Mouse (Mus musculus) intestine, embryonic 16.5 days (tissue): Measurements from ENCODE around the gene Ptger1. TPM values are rescaled to one million over a fixed set of nuclear protein-coding genes. Genes with fewer than 3 reads are reported as not detected.
A peak's percentile ranks its signal among the peaks of the same experiment; 100 is the strongest.

Source experiments
- ATAC-seq: fragments of 200-750 bp; cut with Nextera tagmentation; 2 replicates; pipeline ENCODE4 v1.8.0; 2017; ENCODE audit warnings: moderate TSS enrichment, moderate library complexity
- H3K27ac ChIP-seq: fragments of 300-500 bp; sonication (generic); 2 replicates; pipeline ENCODE4 v1.5.1; 2014; ENCODE audit warnings: mild to moderate bottlenecking, low read length
- H3K27me3 ChIP-seq: fragments of 300-500 bp; sonication (generic); replicated peaks from 2 replicates; pipeline ENCODE4 v1.6.1; 2014; ENCODE audit warnings: low read length, control low read depth, mixed read lengths; ENCODE audit not compliant: control insufficient read depth, insufficient read depth
- H3K36me3 ChIP-seq: fragments of 300-500 bp; sonication (generic); 2 replicates; pipeline ENCODE4 v1.6.1; 2014; ENCODE audit warnings: low read length, control low read depth; ENCODE audit not compliant: control insufficient read depth, insufficient read depth
- H3K4me1 ChIP-seq: fragments of 300-500 bp; sonication (generic); 2 replicates; pipeline ENCODE4 v1.6.1; 2014; ENCODE audit warnings: low read length, control low read depth, mixed read lengths; ENCODE audit not compliant: control insufficient read depth, insufficient read depth
- H3K4me2 ChIP-seq: fragments of 300-500 bp; sonication (generic); 2 replicates; pipeline ENCODE4 v1.6.1; 2014; ENCODE audit warnings: low read depth, low read length, control low read depth
- H3K4me3 ChIP-seq: fragments of 300-500 bp; sonication (generic); 2 replicates; pipeline ENCODE4 v1.5.1; 2014; ENCODE audit warnings: mild to moderate bottlenecking, low read length
- H3K9ac ChIP-seq: fragments of 300-500 bp; sonication (generic); 2 replicates; pipeline ENCODE4 v1.6.1; 2014; ENCODE audit warnings: low read depth, low read length
- H3K9me3 ChIP-seq: fragments of 300-500 bp; sonication (generic); 2 replicates; pipeline ENCODE4 v1.6.1; 2016; ENCODE audit warnings: low read length, control low read depth; ENCODE audit not compliant: control insufficient read depth
- WGBS: fragments of 180-500 bp; shearing (Covaris S2); extraction: QIAGEN DNeasy Blood & Tissue Kit; methylation state at CpG from one replicate; pipeline ENCODE4 v1.1.7; 2014; 5-methylcytosine and 5-hydroxymethylcytosine counted together
- polyA plus RNA-seq: library from polyadenylated mRNA; unstranded; fragments of >200 nt; fragmentation: Nextera tagmentation; extraction: Ambion mirVana; gene quantifications from 2 replicates; pipeline ENCODE4 v1.2.1, GENCODE M21; 2015

Gene Ptger1
- polyA plus RNA-seq, 1 experiment from 2014 or later = 1.2 TPM

GRCm38 (mm10) chr8:83625676-83626299 is 40.7 kb upstream of the Ptger1 start:
- Histone ChIP-seq H3K36me3 (no peaks in the 10 kb centered on the region), H3K4me2 (no peak overlapping the region), H3K9ac (no peak overlapping the region), H3K9me3 (no peaks in the 10 kb centered on the region), H3K27me3 (no peaks in the 10 kb centered on the region), H3K27ac (no peak overlapping the region), H3K4me1 (peaks cover 2% of the 10 kb centered on the region; the same call in 1 of the 2 replicates), H3K4me3 (no peak overlapping the region)
- 88% methylated on average over 6 of the region's 6 CpGs for whole genome bisulfite sequencing
- no peak for ATAC-seq

DNA sequence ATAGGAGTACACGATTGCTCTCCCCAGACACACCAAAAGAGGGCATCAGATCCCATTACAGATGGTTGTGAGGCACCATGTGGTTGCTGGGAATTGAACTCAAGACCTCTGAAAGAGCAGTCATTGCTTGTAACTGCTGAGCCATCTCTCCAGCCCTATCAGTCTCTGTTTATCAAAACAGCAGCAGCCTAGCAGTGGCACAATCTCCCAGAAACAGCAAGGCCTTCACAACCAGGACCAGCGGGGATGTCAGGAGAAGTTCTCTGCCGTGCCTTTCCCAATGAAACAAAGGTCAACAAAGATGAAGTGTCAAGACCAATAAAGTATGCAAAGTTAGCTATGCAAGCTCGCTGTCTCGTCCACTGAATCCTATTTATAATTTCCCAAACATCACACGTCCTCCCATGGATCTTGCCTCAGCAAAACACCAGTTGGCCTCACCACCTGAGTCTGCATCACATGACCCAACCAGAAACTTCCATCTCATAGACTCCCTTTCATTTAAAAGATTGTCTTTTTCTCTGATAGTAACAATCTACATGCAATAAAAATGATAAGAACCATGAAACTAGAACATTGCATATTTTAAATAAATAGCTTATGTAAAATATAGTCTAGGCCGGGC is 34.3 kb upstream of the Ptger1 start:
- H3K36me3 ChIP-seq = no peaks in the 10 kb centered on the region
- H3K4me2 ChIP-seq = no peak overlapping the region
- H3K27ac ChIP-seq = no peak overlapping the region
- no peak for ATAC-seq
- no peak overlapping the region for H3K4me3 ChIP-seq
- H3K4me1 ChIP-seq = no peaks in the 10 kb centered on the region
- no peak overlapping the region for H3K9ac ChIP-seq
- H3K9me3 ChIP-seq = 0 out of 2 replicates have a peak, but pooled peaks cover 4% of the 10 kb centered on the region
- no peaks in the 10 kb centered on the region for H3K27me3 ChIP-seq
- WGBS = 75% methylated on average over 7 of the region's 7 CpGs

DNA sequence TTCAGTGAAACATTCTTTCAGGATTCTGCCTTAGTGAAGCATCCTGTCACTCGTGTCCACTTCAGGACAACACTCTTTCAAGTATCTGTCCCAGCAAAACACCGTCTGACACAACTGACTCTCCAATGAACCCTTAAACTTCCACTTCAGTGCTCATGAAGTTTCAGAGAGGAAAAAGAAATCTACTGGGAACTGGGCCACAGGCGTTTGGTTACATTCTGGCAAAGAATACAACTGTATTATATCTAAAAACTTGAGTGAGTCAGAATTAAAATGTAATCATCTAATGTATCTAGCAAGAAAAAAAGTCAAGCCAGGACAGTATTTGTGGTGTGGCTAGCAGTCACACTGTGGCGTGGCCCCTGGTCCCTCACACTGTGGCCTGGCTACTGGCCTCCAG is 27.6 kb upstream of the Ptger1 start:
- H3K36me3 ChIP-seq = no peaks in the 10 kb centered on the region
- 75% methylated on average over 4 of the region's 4 CpGs for WGBS
- no peak overlapping the region for H3K27ac ChIP-seq
- no peak overlapping the region for H3K4me3 ChIP-seq
- no peak overlapping the region for H3K4me2 ChIP-seq
- H3K4me1 ChIP-seq = no peaks in the 10 kb centered on the region; the same call in 1 of the 2 replicates
- no peak overlapping the region for H3K9ac ChIP-seq
- no peak for ATAC-seq
- 0 out of 2 replicates have a peak, but pooled peaks cover 4% of the 10 kb centered on the region for H3K9me3 ChIP-seq
- no peaks in the 10 kb centered on the region for H3K27me3 ChIP-seq

DNA sequence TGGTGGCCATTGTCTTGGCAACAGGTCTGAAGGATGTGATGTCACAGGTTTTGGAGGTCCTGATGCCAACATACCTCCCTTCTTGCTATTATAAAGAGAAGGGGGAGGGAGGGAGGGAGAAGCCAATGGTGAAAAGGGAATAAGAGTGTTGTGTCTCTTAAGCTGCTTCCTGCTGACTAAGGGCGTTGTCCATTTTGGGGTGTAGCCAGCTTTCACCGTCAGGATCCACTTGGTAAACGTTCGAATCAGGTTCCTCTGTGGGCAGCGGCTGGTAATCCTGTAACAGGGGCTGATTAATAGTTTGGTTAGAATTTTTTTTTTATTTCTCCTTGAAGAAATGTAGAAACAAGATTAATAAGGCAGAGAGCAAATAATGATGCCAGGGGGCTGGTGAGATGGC is 26.8 kb upstream of the Ptger1 start:
- no peaks in the 10 kb centered on the region for H3K27me3 ChIP-seq
- no peak overlapping the region for H3K4me2 ChIP-seq
- no peak overlapping the region for H3K4me3 ChIP-seq
- no peak overlapping the region for H3K9ac ChIP-seq
- H3K9me3 ChIP-seq = 0 out of 2 replicates have a peak, but pooled peaks cover 4% of the 10 kb centered on the region
- H3K36me3 ChIP-seq = no peaks in the 10 kb centered on the region
- no peak overlapping the region for H3K27ac ChIP-seq
- 59% methylated on average over 5 of the region's 5 CpGs for WGBS
- no peak for ATAC-seq
- H3K4me1 ChIP-seq = no peaks in the 10 kb centered on the region; the same call in 1 of the 2 replicates

DNA sequence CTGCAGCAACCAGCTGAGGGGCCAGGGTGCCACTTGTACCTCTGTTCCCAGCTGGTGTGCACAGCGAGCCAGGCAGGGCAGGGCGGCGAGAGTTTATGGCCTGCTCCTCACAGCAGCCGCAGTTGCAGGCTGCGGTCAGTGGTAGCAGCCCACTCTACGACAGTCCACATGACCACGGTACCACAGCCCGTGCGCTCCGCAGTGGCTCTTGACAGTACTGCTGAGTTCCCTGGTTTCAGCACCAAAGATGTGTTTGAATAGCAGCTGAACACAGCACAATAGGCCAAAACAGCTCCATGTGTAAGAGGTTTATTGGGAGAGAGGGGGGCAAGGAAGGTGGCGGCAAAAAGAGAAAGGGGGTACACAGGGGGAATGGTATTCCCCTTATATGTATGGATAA is 19.0 kb upstream of the Ptger1 start:
- H3K9me3 ChIP-seq = no peaks in the 10 kb centered on the region
- H3K36me3 ChIP-seq = no peaks in the 10 kb centered on the region
- no peak overlapping the region for H3K27ac ChIP-seq
- H3K9ac ChIP-seq = no peak overlapping the region
- no peak overlapping the region for H3K4me2 ChIP-seq
- no peak overlapping the region for H3K4me3 ChIP-seq
- no peak for ATAC-seq
- 93% methylated on average over 11 of the region's 11 CpGs for WGBS
- H3K27me3 ChIP-seq = no peaks in the 10 kb centered on the region
- H3K4me1 ChIP-seq = peaks cover 3% of the 10 kb centered on the region; the same call in 1 of the 2 replicates

GRCm38 (mm10) chr8:83648031-83648430 is 18.4 kb upstream of the Ptger1 start:
- H3K9me3 ChIP-seq = no peaks in the 10 kb centered on the region
- H3K4me3 ChIP-seq = no peak overlapping the region
- H3K36me3 ChIP-seq = no peaks in the 10 kb centered on the region
- H3K27me3 ChIP-seq = no peaks in the 10 kb centered on the region
- peaks cover 3% of the 10 kb centered on the region; the same call in 1 of the 2 replicates for H3K4me1 ChIP-seq
- H3K27ac ChIP-seq = no peak overlapping the region
- 94% methylated on average over 4 of the region's 4 CpGs for WGBS
- no peak overlapping the region for H3K9ac ChIP-seq
- no peak overlapping the region for H3K4me2 ChIP-seq
- no peak for ATAC-seq

GRCm38 (mm10) chr8:83649699-83650098 is 16.8 kb upstream of the Ptger1 start:
- no peak overlapping the region for H3K27ac ChIP-seq
- no peaks in the 10 kb centered on the region for H3K9me3 ChIP-seq
- H3K4me1 ChIP-seq = peaks cover 13% of the 10 kb centered on the region
- H3K36me3 ChIP-seq = no peaks in the 10 kb centered on the region
- no peak overlapping the region for H3K4me3 ChIP-seq
- ATAC-seq = no peak
- H3K27me3 ChIP-seq = no peaks in the 10 kb centered on the region
- 92% methylated on average over 6 of the region's 6 CpGs for WGBS
- no peak overlapping the region for H3K9ac ChIP-seq
- H3K4me2 ChIP-seq = no peak overlapping the region

GRCm38 (mm10) chr8:83652030-83652743 is 14.3 kb upstream of the Ptger1 start, which contains the start of gene Gipc1:
TSS of gene Gipc1 (plus strand) at chr8:83652677.
- Histone ChIP-seq H3K9ac (peak within 1 kb of the TSS; percentile 85), H3K27me3 (no peaks in the 10 kb centered on the region), H3K27ac (peak within 1 kb of the TSS; percentile 80), H3K36me3 (no peaks in the 10 kb centered on the region), H3K4me1 (peaks cover 13% of the 10 kb centered on the region), H3K9me3 (no peaks in the 10 kb centered on the region), H3K4me3 (peak within 1 kb of the TSS; percentile 76), H3K4me2 (peak within 1 kb of the TSS; percentile 91)
- 4% methylated on average over 49 of the region's 50 CpGs for WGBS
- peak; percentile 96 for ATAC-seq
